ENCODE assay signal across 16 mouse cellular contexts in genomic region chr2:35530732-35531131, GRCm38 (mm10). TPM values are rescaled to one million over a fixed set of nuclear protein-coding genes. Genes with fewer than 3 reads are reported as not detected.
DNase-seq lines count a peak whose midpoint lies in the region; ATAC-seq lines count a peak whose summit lies in the region.
"Had no signal": no experiment of that assay in that cellular context is flagged by ENCODE, and none has a peak within 500 bp of the region (broad histone marks: within the 10 kb centered on the region; RNA-seq: fewer than 3 reads in every experiment).

No protein-coding gene starts in this region.

- intact Hi-C loops in heart, postnatal 36 days (cut with DNase I), result no loop called here

- peak; percentile 23 for DNase-seq in retina, postnatal 1 day
- DNase-seq in retina, embryonic 14.5 days (ENCODE audit: low spot score), result no peak
- DNase-seq in heart, postnatal 36 days, result no peak
- DNase-seq: adrenal gland, adult 2 months; adrenal gland, postnatal 10 days; adrenal gland, postnatal 25 days; B cell, adult 2 months; cerebellum, adult 11 months; cerebellum, adult 18-20 months; cerebellum, adult 8-10 months; cerebellum, adult 9-11 months; cerebellum, postnatal 14 days; cerebellum, postnatal 36 days; forebrain, postnatal 0 days had no signal

- ATAC-seq in common myeloid progenitor, adult 5-6 weeks (replicated peaks; ENCODE audit: low read depth, poor library complexity, severe bottlenecking), result peak; percentile 33
- peak; percentile 57 to 64; a peak in 1 of 4 replicates for ATAC-seq in hematopoietic stem cell, adult 5-6 weeks (replicated peaks in 1 of 2; ENCODE audit: insufficient read depth in 1 of 2, low FRiP score in 2 of 2, low TSS enrichment in 1 of 2, low read depth in 1 of 2, poor library complexity in 2 of 2, severe bottlenecking in 2 of 2)

RNA-seq across cellular contexts. Expression of gene Dab2ip, which starts 27.3 kb away (rescaled TPM):
- 4.2 and 10.1 TPM in 2 replicates for total RNA-seq in common myeloid progenitor, adult 5-6 weeks (2017)
- 15.0 and 16.9 TPM in 2 replicates for total RNA-seq in hematopoietic stem cell, adult 5-6 weeks (2017)
- total RNA-seq in heart, postnatal 36 days (2021), result 10 to 100 TPM; 41.7 to 54.2 TPM
